Mouse (Mus musculus) spleen, postnatal 36 days (tissue): ENCODE results near the gene Bmp6.

Experiments used
- DNase-seq, 2 experiments: peaks; one replicate each; pipeline ENCODE4 v3.0.0; 2022; ENCODE audit warnings: low spot score in 2 of 2, mixed read lengths in 1 of 2

Bmp6 gene

DNA sequence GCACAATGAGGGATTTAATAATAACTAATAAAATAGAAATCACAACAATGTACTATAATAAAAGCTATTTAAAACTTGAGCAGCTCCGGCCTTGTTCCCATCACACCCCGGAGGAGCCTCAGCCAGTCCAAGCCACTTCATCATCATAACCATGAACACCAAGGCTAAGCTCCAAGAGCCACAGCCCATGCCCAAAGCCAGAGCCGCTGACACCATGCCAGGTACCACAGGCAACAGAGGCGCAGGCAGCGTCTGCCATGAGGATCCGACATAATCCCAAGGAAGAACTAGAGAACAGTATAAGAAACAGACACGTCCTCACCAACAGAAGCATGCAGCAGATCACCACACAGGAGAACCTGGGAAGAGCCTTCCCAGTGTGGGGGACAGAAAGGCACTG is 169.0 kb downstream of the Bmp6 start:
- no peak for DNase-seq

DNA sequence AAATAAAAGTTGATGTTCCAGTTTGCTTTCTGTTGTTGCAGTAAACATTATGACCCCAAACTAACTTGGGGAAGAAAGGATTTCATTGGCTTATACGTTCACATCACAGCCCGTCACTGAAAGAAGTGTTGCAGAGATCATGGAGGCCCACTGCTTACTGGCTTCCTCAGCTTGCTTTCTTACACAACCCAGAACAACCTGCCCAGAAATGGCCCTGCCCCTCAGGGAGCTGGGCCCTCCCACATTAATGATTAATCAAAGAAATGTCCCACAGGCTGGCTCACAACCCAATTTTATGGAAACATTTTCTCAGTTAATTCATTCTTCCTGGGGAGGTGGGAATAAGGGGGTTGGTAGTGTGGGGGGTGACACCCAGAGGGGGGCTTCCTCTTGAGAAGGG is 170.5 kb downstream of the Bmp6 start:
- no peak for DNase-seq

- no peak for DNase-seq
Measured at GRCm38 (mm10) chr13:38515845-38516244, 170.9 kb downstream of the Bmp6 start.

GRCm38 (mm10) chr13:38516582-38516981 is 171.7 kb downstream of the Bmp6 start:
- no peak for DNase-seq

- no peak for DNase-seq
Measured at GRCm38 (mm10) chr13:38520299-38520698, 175.4 kb downstream of the Bmp6 start.

GRCm38 (mm10) chr13:38522056-38522654 is 177.2 kb downstream of the Bmp6 start:
- DNase-seq = no peak

DNA sequence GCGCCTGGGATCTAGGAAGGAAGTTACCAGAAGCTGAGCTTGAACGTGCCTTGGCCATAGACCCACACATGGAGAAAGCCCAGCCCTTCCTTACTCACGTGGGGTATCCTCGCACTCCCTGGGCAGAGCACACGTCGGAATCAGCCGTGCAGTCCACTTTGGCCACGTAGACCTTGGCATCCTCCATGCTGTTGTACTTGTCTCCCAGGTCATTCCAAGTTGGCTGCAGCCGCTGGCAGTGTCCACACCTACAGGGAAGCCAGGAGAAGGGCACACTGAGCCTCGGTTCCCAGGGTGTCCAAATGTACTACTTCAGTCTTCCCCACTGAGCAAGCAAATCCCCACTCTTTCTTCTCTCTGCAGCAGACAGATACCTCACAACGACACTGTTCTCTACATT is 178.3 kb downstream of the Bmp6 start:
- no peak for DNase-seq

DNA sequence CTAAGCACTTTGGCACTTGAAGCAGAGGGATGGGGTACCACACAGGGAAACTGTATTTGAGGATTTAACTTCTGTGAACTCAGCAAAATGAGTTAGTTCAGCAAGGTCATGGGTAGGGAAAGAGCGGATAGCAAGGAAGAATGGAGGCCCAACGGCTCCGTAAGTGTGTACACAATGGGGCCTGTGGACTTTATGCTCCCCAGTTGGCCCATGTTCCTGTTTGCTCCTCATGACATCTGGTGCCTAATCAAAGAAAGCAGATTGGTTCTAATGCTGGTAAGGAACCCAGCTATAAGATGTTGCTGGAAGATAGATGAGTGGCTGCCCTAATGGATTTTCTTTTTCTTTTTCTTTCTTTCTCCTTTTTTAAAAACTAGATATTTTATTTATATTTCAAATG is 180.4 kb downstream of the Bmp6 start:
- DNase-seq = no peak

DNA sequence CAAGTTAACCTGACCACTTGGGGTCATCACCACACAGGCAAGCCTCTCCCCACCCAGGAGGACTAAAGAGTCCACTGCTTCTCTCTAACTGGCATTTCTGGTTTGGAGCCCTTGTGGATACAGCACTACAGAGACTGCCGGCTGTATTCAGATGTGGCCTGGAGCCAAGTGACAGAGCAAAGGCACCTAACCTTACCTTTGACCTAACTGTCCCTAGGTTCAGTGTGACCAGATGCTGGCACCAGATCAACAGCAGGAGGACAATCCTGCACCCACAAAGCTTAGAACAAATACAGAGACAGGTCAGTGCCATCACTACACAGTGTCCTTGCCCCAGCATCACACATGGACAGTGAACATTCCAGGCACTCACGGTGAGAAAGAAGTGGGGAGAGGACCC is 181.2 kb downstream of the Bmp6 start:
- DNase-seq = no peak

GRCm38 (mm10) chr13:38527041-38527796 is 182.3 kb downstream of the Bmp6 start:
- no peak for DNase-seq

GRCm38 (mm10) chr13:38527797-38528650 is 183.1 kb downstream of the Bmp6 start:
- DNase-seq = peak; percentile 89

GRCm38 (mm10) chr13:38528687-38529294 is 183.9 kb downstream of the Bmp6 start, which contains the start of gene Txndc5:
TSS of gene Txndc5 (minus strand) at chr13:38528824.
- DNase-seq = no peak

DNA sequence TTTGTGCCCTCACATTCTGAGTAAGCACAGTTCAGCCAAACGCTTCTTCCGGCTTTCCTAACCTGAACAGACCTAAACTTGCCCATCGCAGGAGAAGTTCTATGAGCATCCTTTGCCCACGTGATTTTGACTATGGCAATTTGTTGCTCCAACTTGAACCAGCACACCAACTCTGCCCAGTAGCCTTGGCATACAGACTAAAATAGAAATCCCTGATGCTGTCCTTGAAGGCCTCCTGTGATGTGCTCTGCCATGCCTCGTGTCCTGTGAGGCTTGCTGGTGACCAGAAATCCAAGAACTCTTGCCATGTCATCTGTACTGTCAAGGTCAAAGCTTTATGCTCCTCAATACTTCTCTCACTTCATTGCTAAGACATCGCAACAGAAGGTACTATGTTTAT is 184.7 kb downstream of the Bmp6 start:
- DNase-seq = no peak

DNA sequence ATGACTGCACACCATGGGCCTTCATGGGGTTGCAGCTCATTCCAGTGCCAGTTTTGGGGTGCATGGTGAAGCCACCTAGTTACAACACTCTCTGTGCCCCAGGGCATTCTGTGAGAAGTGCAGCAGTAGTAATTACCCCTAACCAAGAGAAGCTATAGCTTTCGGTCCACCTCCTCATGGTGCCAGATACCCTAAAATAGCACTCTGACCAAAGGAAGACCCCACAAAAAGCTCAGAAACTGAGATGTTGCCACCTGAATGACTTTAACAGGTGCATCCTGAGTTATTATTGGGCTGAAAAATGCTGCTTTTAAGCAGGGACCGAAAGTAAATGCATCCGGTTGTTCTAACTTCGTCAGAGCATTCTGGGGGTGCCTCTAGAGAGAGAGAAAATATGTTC is 186.6 kb downstream of the Bmp6 start:
- peak in 1 of 2 experiments; percentile 22 for DNase-seq

GRCm38 (mm10) chr13:38533461-38533860 is 188.6 kb downstream of the Bmp6 start:
- no peak for DNase-seq

GRCm38 (mm10) chr13:38534016-38534415 is 189.1 kb downstream of the Bmp6 start:
- no peak for DNase-seq

- no peak for DNase-seq
Measured at GRCm38 (mm10) chr13:38534731-38535130, 189.8 kb downstream of the Bmp6 start.

DNA sequence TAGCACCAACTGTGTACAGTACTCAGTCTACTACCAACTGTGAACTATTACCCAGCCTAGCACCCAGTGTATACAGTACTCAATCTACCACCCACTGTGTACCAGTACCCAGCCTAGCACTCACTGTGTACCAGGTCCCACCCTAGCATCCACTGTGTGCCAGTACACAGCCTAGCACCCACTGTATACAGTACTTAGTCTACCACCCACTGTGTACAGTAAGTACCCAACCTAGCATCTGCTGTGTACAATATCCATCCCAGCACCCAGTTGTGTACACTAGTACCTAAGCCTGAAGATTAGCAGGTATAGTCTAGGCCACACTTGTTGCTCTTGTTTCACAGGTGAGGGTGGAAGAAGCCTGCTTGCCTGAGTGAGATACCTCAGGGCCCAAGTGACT is 192.6 kb downstream of the Bmp6 start:
- DNase-seq = no peak

DNA sequence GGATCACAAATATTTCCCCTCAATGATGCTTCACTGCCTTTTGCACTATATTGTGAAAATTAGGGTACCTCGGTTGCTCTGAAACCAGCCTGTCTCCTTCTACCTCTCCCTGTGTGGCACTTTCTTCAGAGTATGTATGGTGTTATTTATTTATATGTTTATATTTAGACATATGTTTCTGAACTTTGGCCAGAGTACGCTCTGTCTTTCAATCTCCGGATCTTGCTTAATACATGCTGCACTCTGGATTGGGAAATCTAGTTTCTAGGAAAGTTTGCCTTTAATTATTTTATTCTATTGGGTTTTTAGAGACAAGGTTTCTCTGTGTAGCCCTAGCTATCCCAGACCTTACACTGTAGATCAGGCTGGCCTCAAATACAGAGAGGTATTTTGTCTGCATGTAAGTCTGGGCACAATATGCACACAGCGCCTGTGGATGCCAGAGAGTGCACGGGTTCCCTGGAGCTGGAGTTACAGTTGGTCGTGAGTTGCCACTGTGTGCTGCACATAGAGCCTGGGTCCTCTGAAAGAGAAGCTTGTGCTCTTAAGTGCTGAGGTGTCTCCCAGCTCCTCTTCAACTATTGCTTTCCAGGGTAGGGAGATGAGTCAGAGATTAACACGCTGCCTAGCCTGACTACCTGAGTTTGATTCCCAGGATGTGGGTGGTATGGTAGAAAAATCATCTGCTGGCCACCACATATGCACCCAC is 194.4 kb downstream of the Bmp6 start:
- no peak for DNase-seq

DNA sequence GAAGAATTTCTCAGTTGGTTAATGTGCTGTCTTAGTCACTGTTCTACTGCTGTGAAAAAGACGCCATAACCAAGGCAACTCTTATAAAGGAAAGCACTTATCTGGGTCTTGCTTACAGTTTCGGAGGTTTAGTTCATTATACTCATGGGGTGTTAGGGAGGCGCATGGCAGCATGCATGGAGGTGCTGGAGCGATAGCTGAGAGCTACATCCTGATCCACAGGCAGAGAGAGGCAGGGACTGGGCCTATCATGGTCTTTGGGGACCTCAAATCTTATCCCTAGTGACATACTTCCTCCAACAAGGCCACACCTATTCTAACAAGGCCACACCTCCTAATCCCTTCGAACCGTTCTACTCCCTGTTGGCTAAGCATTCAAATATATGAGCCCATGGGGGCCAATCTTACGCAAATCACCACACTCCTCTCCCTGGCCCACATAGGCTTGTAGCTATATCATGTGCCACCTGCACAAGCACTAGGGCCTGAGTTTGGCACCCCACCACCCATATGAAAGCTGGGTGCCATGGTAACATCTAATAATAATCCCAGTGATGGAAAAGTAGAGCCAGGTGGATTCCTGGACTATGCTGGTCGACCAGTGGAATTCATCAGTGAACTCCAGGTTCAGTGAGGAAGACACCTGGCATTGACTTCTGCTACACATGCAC is 198.7 kb downstream of the Bmp6 start:
- DNase-seq = no peak
